Mouse (Mus musculus) hindbrain, embryonic 15.5 days (tissue): ENCODE data around the gene Grcc10. TPM values are rescaled to one million over a fixed set of nuclear protein-coding genes. Genes with fewer than 3 reads are reported as not detected.

Source experiments
- ATAC-seq: fragments of 200-750 bp; cut with Nextera tagmentation; 2 replicates; pipeline ENCODE4 v1.8.0; 2017; ENCODE audit warnings: low read depth, moderate number of reproducible peaks, moderate TSS enrichment; ENCODE audit not compliant: low FRiP score
- H3K27ac ChIP-seq: fragments of 300-500 bp; sonication (generic); replicated peaks from 2 replicates; pipeline ENCODE4 v1.5.1; 2015; ENCODE audit warnings: mild to moderate bottlenecking, inconsistent platforms
- H3K27me3 ChIP-seq: fragments of 300-500 bp; sonication (generic); 2 replicates; pipeline ENCODE4 v1.6.1; 2015; ENCODE audit warnings: control low read depth, inconsistent platforms
- H3K36me3 ChIP-seq: fragments of 300-500 bp; sonication (generic); 2 replicates; pipeline ENCODE4 v1.6.1; 2015; ENCODE audit warnings: control low read depth, inconsistent platforms
- H3K4me1 ChIP-seq: fragments of 300-500 bp; sonication (generic); replicated peaks from 2 replicates; pipeline ENCODE4 v1.6.1; 2015; ENCODE audit warnings: control low read depth, inconsistent platforms
- H3K4me2 ChIP-seq: fragments of 300-500 bp; sonication (generic); 2 replicates; pipeline ENCODE4 v1.6.1; 2015; ENCODE audit warnings: moderate library complexity, mild to moderate bottlenecking, inconsistent platforms
- H3K4me3 ChIP-seq: fragments of 300-500 bp; sonication (generic); 2 replicates; pipeline ENCODE4 v1.5.1; 2015; ENCODE audit warnings: mild to moderate bottlenecking, inconsistent platforms
- H3K9ac ChIP-seq: fragments of 300-500 bp; sonication (generic); 2 replicates; pipeline ENCODE4 v1.6.1; 2015; ENCODE audit warnings: inconsistent platforms
- H3K9me3 ChIP-seq: fragments of 300-500 bp; sonication (generic); 2 replicates; pipeline ENCODE4 v1.6.1; 2016; ENCODE audit warnings: control low read depth, inconsistent platforms
- WGBS: fragments of 180-500 bp; shearing (Covaris S2); methylation state at CpG from one replicate; pipeline ENCODE4 v1.1.7; 2015; 5-methylcytosine and 5-hydroxymethylcytosine counted together
- polyA plus RNA-seq: library from polyadenylated mRNA; unstranded; fragments of >200 nt; fragmentation: Nextera tagmentation; extraction: Ambion mirVana; gene quantifications from 2 replicates; pipeline ENCODE4 v1.2.1, GENCODE M21; 2015

Gene Grcc10
- polyA plus RNA-seq, 1 experiment from 2014 or later, result 626 TPM

- H3K36me3 ChIP-seq, result peaks cover 51% of the 10 kb centered on the region
- 0 out of 2 replicates have a peak, but pooled peaks cover 2% of the 10 kb centered on the region for H3K4me1 ChIP-seq
- H3K27me3 ChIP-seq, result no peaks in the 10 kb centered on the region
- H3K27ac ChIP-seq, result no peak overlapping the region
- H3K9ac ChIP-seq, result no peak overlapping the region
- no peak overlapping the region for H3K4me2 ChIP-seq
- no peak for ATAC-seq
- no peak overlapping the region for H3K4me3 ChIP-seq
- H3K9me3 ChIP-seq, result no peaks in the 10 kb centered on the region
- 96% methylated on average over 2 of the region's 2 CpGs for WGBS
Measured at GRCm38 (mm10) chr6:124704417-124704816, 36.8 kb downstream of the Grcc10 start.

GRCm38 (mm10) chr6:124703789-124704188 is 37.4 kb downstream of the Grcc10 start:
- WGBS, result 82% methylated on average over 7 of the region's 7 CpGs
- Histone ChIP-seq H3K9me3 (no peaks in the 10 kb centered on the region), H3K4me3 (no peak overlapping the region), H3K36me3 (peaks cover 51% of the 10 kb centered on the region), H3K4me1 (no peaks in the 10 kb centered on the region), H3K9ac (no peak overlapping the region), H3K4me2 (no peak overlapping the region), H3K27ac (no peak overlapping the region), H3K27me3 (no peaks in the 10 kb centered on the region)
- ATAC-seq, result no peak

- Histone ChIP-seq H3K27me3 (no peaks in the 10 kb centered on the region), H3K36me3 (peaks cover 46% of the 10 kb centered on the region), H3K4me1 (no peaks in the 10 kb centered on the region), H3K4me3 (no peak overlapping the region), H3K9ac (no peak overlapping the region), H3K27ac (no peak overlapping the region), H3K4me2 (no peak overlapping the region), H3K9me3 (no peaks in the 10 kb centered on the region)
- whole genome bisulfite sequencing, result 54% methylated on average over 3 of the region's 3 CpGs
- peak; percentile 63; the same call in 1 of the 2 replicates for ATAC-seq
Measured at GRCm38 (mm10) chr6:124702784-124703103, 38.4 kb downstream of the Grcc10 start.

GRCm38 (mm10) chr6:124702102-124702783 is 38.9 kb downstream of the Grcc10 start:
- no peaks in the 10 kb centered on the region for H3K9me3 ChIP-seq
- H3K4me1 ChIP-seq, result no peaks in the 10 kb centered on the region
- H3K9ac ChIP-seq, result no peak overlapping the region
- H3K4me3 ChIP-seq, result no peak overlapping the region
- H3K36me3 ChIP-seq, result peaks cover 46% of the 10 kb centered on the region
- H3K27me3 ChIP-seq, result no peaks in the 10 kb centered on the region
- H3K4me2 ChIP-seq, result no peak overlapping the region
- 92% methylated on average over 17 of the region's 17 CpGs for WGBS
- ATAC-seq, result peak; percentile 24; the same call in 1 of the 2 replicates
- no peak overlapping the region for H3K27ac ChIP-seq

- Histone ChIP-seq H3K36me3 (peaks cover 46% of the 10 kb centered on the region), H3K9me3 (no peaks in the 10 kb centered on the region), H3K9ac (no peak overlapping the region), H3K4me2 (no peak overlapping the region), H3K4me1 (no peaks in the 10 kb centered on the region), H3K27me3 (no peaks in the 10 kb centered on the region), H3K27ac (no peak overlapping the region), H3K4me3 (no peak overlapping the region)
- no peak for ATAC-seq
- WGBS, result 73% methylated on average over 8 of the region's 8 CpGs
Measured at GRCm38 (mm10) chr6:124701338-124701737, 39.8 kb downstream of the Grcc10 start.

GRCm38 (mm10) chr6:124699962-124700610 is 41.1 kb downstream of the Grcc10 start:
- Histone ChIP-seq H3K4me2 (no peak overlapping the region), H3K27me3 (no peaks in the 10 kb centered on the region), H3K9ac (no peak overlapping the region), H3K4me3 (no peak overlapping the region), H3K9me3 (no peaks in the 10 kb centered on the region), H3K27ac (no peak overlapping the region), H3K4me1 (no peaks in the 10 kb centered on the region), H3K36me3 (peaks cover 41% of the 10 kb centered on the region)
- WGBS, result 80% methylated on average over 11 of the region's 11 CpGs
- ATAC-seq, result peak; percentile 46; the same call in 1 of the 2 replicates

GRCm38 (mm10) chr6:124699366-124699765 is 41.8 kb downstream of the Grcc10 start:
- Histone ChIP-seq H3K36me3 (peaks cover 34% of the 10 kb centered on the region), H3K4me3 (no peak overlapping the region), H3K4me2 (no peak overlapping the region), H3K27me3 (no peaks in the 10 kb centered on the region), H3K9me3 (no peaks in the 10 kb centered on the region), H3K4me1 (peaks cover 5% of the 10 kb centered on the region), H3K9ac (no peak overlapping the region), H3K27ac (no peak overlapping the region)
- ATAC-seq, result no peak
- WGBS, result 93% methylated on average over 4 of the region's 4 CpGs

GRCm38 (mm10) chr6:124698751-124699150 is 42.4 kb downstream of the Grcc10 start:
- H3K36me3 ChIP-seq, result peaks cover 28% of the 10 kb centered on the region
- H3K9me3 ChIP-seq, result no peaks in the 10 kb centered on the region
- no peak overlapping the region for H3K4me3 ChIP-seq
- no peak overlapping the region for H3K27ac ChIP-seq
- peaks cover 11% of the 10 kb centered on the region for H3K4me1 ChIP-seq
- no peak for ATAC-seq
- 90% methylated on average over 6 of the region's 6 CpGs for WGBS
- no peaks in the 10 kb centered on the region for H3K27me3 ChIP-seq
- no peak overlapping the region for H3K9ac ChIP-seq
- H3K4me2 ChIP-seq, result no peak overlapping the region

GRCm38 (mm10) chr6:124696441-124697150 is 44.6 kb downstream of the Grcc10 start:
- H3K9me3 ChIP-seq, result no peaks in the 10 kb centered on the region
- peaks cover 15% of the 10 kb centered on the region for H3K4me1 ChIP-seq
- H3K4me3 ChIP-seq, result no peak overlapping the region
- no peak overlapping the region for H3K4me2 ChIP-seq
- ATAC-seq, result no peak
- peaks cover 8% of the 10 kb centered on the region; the same call in 1 of the 2 replicates for H3K36me3 ChIP-seq
- H3K27ac ChIP-seq, result no peak overlapping the region
- H3K27me3 ChIP-seq, result no peaks in the 10 kb centered on the region
- no peak overlapping the region for H3K9ac ChIP-seq
- WGBS, result 91% methylated on average over 7 of the region's 7 CpGs

- Histone ChIP-seq H3K9me3 (no peaks in the 10 kb centered on the region), H3K9ac (no peak overlapping the region), H3K4me1 (peaks cover 15% of the 10 kb centered on the region), H3K27me3 (no peaks in the 10 kb centered on the region), H3K4me2 (peak overlapping the region; percentile 7; the same call in 1 of the 2 replicates), H3K36me3 (no peaks in the 10 kb centered on the region), H3K4me3 (no peak overlapping the region), H3K27ac (peak overlapping the region; percentile 56)
- WGBS, result 67% methylated on average over 15 of the region's 15 CpGs
- ATAC-seq, result peak; percentile 85; the same call in 1 of the 2 replicates
Measured at GRCm38 (mm10) chr6:124694166-124694955, 46.8 kb downstream of the Grcc10 start.

GRCm38 (mm10) chr6:124693243-124693981 is 47.8 kb downstream of the Grcc10 start:
- Histone ChIP-seq H3K4me2 (no peak overlapping the region), H3K27me3 (no peaks in the 10 kb centered on the region), H3K4me1 (peaks cover 15% of the 10 kb centered on the region), H3K27ac (no peak overlapping the region), H3K9me3 (no peaks in the 10 kb centered on the region), H3K9ac (no peak overlapping the region), H3K36me3 (no peaks in the 10 kb centered on the region), H3K4me3 (no peak overlapping the region)
- 80% methylated on average over 15 of the region's 15 CpGs for WGBS
- ATAC-seq, result no peak
